Comparison of ENCODE assay signal across 27 mouse cellular contexts in the genomic region with DNA sequence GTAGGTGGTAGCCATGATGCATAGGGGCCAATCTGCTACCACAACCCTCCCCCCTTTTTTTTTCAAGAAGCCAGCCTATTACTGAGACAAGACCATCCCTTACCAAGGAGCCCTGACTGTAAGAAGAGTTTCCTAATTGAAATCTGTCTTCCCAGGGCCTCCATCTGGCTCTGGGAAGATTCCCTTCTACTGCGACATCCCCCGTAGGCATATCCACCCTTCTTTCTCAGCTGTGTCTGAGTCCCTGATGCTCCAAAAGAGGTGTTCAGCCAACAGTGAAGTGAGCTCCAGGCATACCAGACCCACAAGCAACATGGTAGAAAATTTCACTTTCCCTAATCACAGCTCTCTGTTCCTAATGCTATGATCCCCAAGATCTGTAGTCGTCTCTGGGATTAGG. TPM values are rescaled to one million over a fixed set of nuclear protein-coding genes. Genes with fewer than 3 reads are reported as not detected.
A peak's percentile ranks its signal among the peaks of the same experiment; 100 is the strongest.
DNase-seq lines count a peak whose midpoint lies in the region; ATAC-seq and TF ChIP-seq lines count a peak whose summit lies in the region.
"Had no signal": no experiment of that assay in that cellular context is flagged by ENCODE, and none has a peak within 500 bp of the region (broad histone marks: within the 10 kb centered on the region; RNA-seq: fewer than 3 reads in every experiment).

No protein-coding gene starts in this region.

- no peaks in the 10 kb centered on the region for H3K36me3 ChIP-seq in forebrain, postnatal 0 days (ENCODE audit: insufficient read depth)
- no peaks in the 10 kb centered on the region for H3K36me3 ChIP-seq in forebrain, embryonic 13.5 days (ENCODE audit: poor library complexity, severe bottlenecking)
- H3K36me3 ChIP-seq: embryonic facial prominence, embryonic 12.5 days; embryonic facial prominence, embryonic 15.5 days; forebrain, embryonic 15.5 days; heart, embryonic 12.5 days; heart, embryonic 15.5 days; hindbrain, embryonic 10.5 days; hindbrain, embryonic 13.5 days had no signal

- no peak overlapping the region for H3K4me2 ChIP-seq in forebrain, postnatal 0 days (ENCODE audit: low read depth)
- H3K4me2 ChIP-seq in forebrain, embryonic 13.5 days = no peak overlapping the region
- H3K4me2 ChIP-seq: embryonic facial prominence, embryonic 12.5 days; embryonic facial prominence, embryonic 15.5 days; forebrain, embryonic 15.5 days; heart, embryonic 12.5 days; heart, embryonic 15.5 days; hindbrain, embryonic 13.5 days had no signal

- H3K27me3 ChIP-seq in forebrain, postnatal 0 days (ENCODE audit: insufficient read depth, low read length) = peaks cover 6% of the 10 kb centered on the region; the same call in 1 of the 2 replicates
- peaks cover 45% of the 10 kb centered on the region for H3K27me3 ChIP-seq in forebrain, embryonic 13.5 days
- H3K27me3 ChIP-seq: embryonic facial prominence, embryonic 12.5 days had no signal

- no peak for TF ChIP-seq CTCF in forebrain, postnatal 0 days (IDR thresholded peaks at IDR 0.05; ENCODE audit: low read depth)

- H3K4me3 ChIP-seq in forebrain, postnatal 0 days (ENCODE audit: low read depth, low read length) = no peak overlapping the region
- no peak overlapping the region for H3K4me3 ChIP-seq in forebrain, embryonic 13.5 days
- H3K4me3 ChIP-seq: embryonic facial prominence, embryonic 12.5 days; embryonic facial prominence, embryonic 15.5 days; forebrain, embryonic 15.5 days; heart, embryonic 12.5 days; heart, embryonic 15.5 days; hindbrain, embryonic 10.5 days; hindbrain, embryonic 13.5 days had no signal

- H3K4me1 ChIP-seq in forebrain, postnatal 0 days (ENCODE audit: insufficient read depth) = peaks cover 6% of the 10 kb centered on the region; the same call in 1 of the 2 replicates
- H3K4me1 ChIP-seq in forebrain, embryonic 13.5 days = peaks cover 24% of the 10 kb centered on the region
- H3K4me1 ChIP-seq: embryonic facial prominence, embryonic 12.5 days; embryonic facial prominence, embryonic 15.5 days; heart, embryonic 12.5 days; heart, embryonic 15.5 days had no signal

- no peaks in the 10 kb centered on the region for H3K9me3 ChIP-seq in forebrain, postnatal 0 days (ENCODE audit: low read length)
- H3K9me3 ChIP-seq in forebrain, embryonic 13.5 days (replicated peaks) = no peaks in the 10 kb centered on the region
- H3K9me3 ChIP-seq: embryonic facial prominence, embryonic 12.5 days; embryonic facial prominence, embryonic 15.5 days; forebrain, embryonic 15.5 days; heart, embryonic 12.5 days; heart, embryonic 15.5 days; hindbrain, embryonic 10.5 days; hindbrain, embryonic 13.5 days had no signal

- H3K9ac ChIP-seq in forebrain, postnatal 0 days = no peak overlapping the region
- no peak overlapping the region for H3K9ac ChIP-seq in forebrain, embryonic 13.5 days
- H3K9ac ChIP-seq: embryonic facial prominence, embryonic 12.5 days; embryonic facial prominence, embryonic 15.5 days; forebrain, embryonic 15.5 days; heart, embryonic 12.5 days; heart, embryonic 15.5 days; hindbrain, embryonic 13.5 days had no signal

- DNase-seq in forebrain, postnatal 0 days = peak; percentile 48
- DNase-seq in layer of hippocampus, adult 18-20 months (ENCODE audit: low spot score in 2 of 2) = peak; percentile 37 to 59
- DNase-seq in layer of hippocampus, postnatal 25 days (ENCODE audit: extremely low spot score in 1 of 2, low spot score in 1 of 2) = no peak
- peak; percentile 48 to 55 for DNase-seq in right cerebral cortex, postnatal 10 days (ENCODE audit: low spot score in 2 of 2)
- DNase-seq in right cerebral cortex, postnatal 25 days = no peak
- no peak for DNase-seq in ovary, adult 18-20 months (ENCODE audit: low spot score)
- DNase-seq: adrenal gland, adult 8-10 months; adrenal gland, postnatal 25 days; cerebellum, adult 18-20 months; cerebellum, adult 9-10 months; gastrocnemius, postnatal 25 days; heart, adult 18-20 months; heart, postnatal 10 days; heart, postnatal 36 days had no signal

- WGBS in forebrain, postnatal 0 days = 74% methylated on average over 3 of the region's 3 CpGs
- 80% methylated on average over 3 of the region's 3 CpGs for WGBS in forebrain, embryonic 13.5 days

- peak; percentile 29; the same call in 1 of the 2 replicates for ATAC-seq in forebrain, postnatal 0 days
- ATAC-seq in forebrain, embryonic 13.5 days = no peak
- ATAC-seq: activated CD4-positive, CD25-positive, alpha-beta regulatory T cell, adult 4 months; forebrain, embryonic 15.5 days; hindbrain, embryonic 16.5 days had no signal

- H3K27ac ChIP-seq in forebrain, postnatal 0 days (ENCODE audit: low read depth, low read length) = no peak overlapping the region
- no peak overlapping the region for H3K27ac ChIP-seq in forebrain, embryonic 13.5 days
- H3K27ac ChIP-seq: embryonic facial prominence, embryonic 12.5 days; embryonic facial prominence, embryonic 15.5 days; forebrain, embryonic 15.5 days; heart, embryonic 15.5 days; hindbrain, embryonic 10.5 days; hindbrain, embryonic 13.5 days had no signal

RNA-seq across cellular contexts. Expression of a gene that starts 20.9 kb away (rescaled TPM):
- 47.7 and 53.1 TPM in 2 replicates for total RNA-seq in forebrain, postnatal 0 days (2014; rRNA removed)
- 42.2 and 43.5 TPM in 2 replicates for polyA plus RNA-seq in forebrain, postnatal 0 days (2015; fragmentation: Nextera tagmentation; extraction: Ambion mirVana)
- 10.6 and 12.0 TPM in 2 replicates for polyA plus RNA-seq in forebrain, embryonic 13.5 days (2015; fragmentation: Nextera tagmentation; extraction: Ambion mirVana)
- total RNA-seq in layer of hippocampus, adult 18-20 months (2021) = 10 to 100 TPM; 59.6 to 68.5 TPM
- total RNA-seq in layer of hippocampus, postnatal 25 days (2021) = 10 to 100 TPM; 48.2 to 51.3 TPM
- total RNA-seq: ES-E14 had no signal

RNA-seq across cellular contexts. Expression of a gene that starts 26.7 kb away (rescaled TPM):
- 61.9 and 64.6 TPM in 2 replicates for total RNA-seq in forebrain, postnatal 0 days (2014; rRNA removed)
- polyA plus RNA-seq in forebrain, postnatal 0 days (2015; fragmentation: Nextera tagmentation; extraction: Ambion mirVana) = 46.1 and 49.3 TPM in 2 replicates
- 8.0 and 8.3 TPM in 2 replicates for polyA plus RNA-seq in forebrain, embryonic 13.5 days (2015; fragmentation: Nextera tagmentation; extraction: Ambion mirVana)
- total RNA-seq in layer of hippocampus, adult 18-20 months (2021) = 10 to 100 TPM; 41.0 to 50.7 TPM
- total RNA-seq in layer of hippocampus, postnatal 25 days (2021) = 10 to 100 TPM; 37.3 to 45.0 TPM
- total RNA-seq: common myeloid progenitor, adult 5-6 weeks; ES-E14 had no signal

RNA-seq across cellular contexts. Expression of a gene that starts 33.5 kb away (rescaled TPM):
- total RNA-seq in forebrain, postnatal 0 days (2014; rRNA removed) = 53.9 and 57.1 TPM in 2 replicates
- polyA plus RNA-seq in forebrain, postnatal 0 days (2015; fragmentation: Nextera tagmentation; extraction: Ambion mirVana) = 67.4 and 78.2 TPM in 2 replicates
- 19.1 and 20.4 TPM in 2 replicates for polyA plus RNA-seq in forebrain, embryonic 13.5 days (2015; fragmentation: Nextera tagmentation; extraction: Ambion mirVana)
- 10 to 100 TPM; 56.5 to 79.9 TPM for total RNA-seq in layer of hippocampus, adult 18-20 months (2021)
- total RNA-seq in layer of hippocampus, postnatal 25 days (2021) = 10 to 100 TPM; 50.7 to 56.9 TPM
- total RNA-seq: ES-E14 had no signal

RNA-seq across cellular contexts. Expression of a gene that starts 37.1 kb away (rescaled TPM):
- 20.5 and 23.9 TPM in 2 replicates for total RNA-seq in forebrain, postnatal 0 days (2014; rRNA removed)
- polyA plus RNA-seq in forebrain, postnatal 0 days (2015; fragmentation: Nextera tagmentation; extraction: Ambion mirVana) = 6.6 and 9.5 TPM in 2 replicates
- polyA plus RNA-seq in forebrain, embryonic 13.5 days (2015; fragmentation: Nextera tagmentation; extraction: Ambion mirVana) = 1.1 and 1.3 TPM in 2 replicates
- 1 to 10 TPM; 1.2 to 1.9 TPM for total RNA-seq in layer of hippocampus, adult 18-20 months (2021)
- total RNA-seq in layer of hippocampus, postnatal 25 days (2021) = 1 to 10 TPM; 1.9 to 2.3 TPM
- total RNA-seq: common myeloid progenitor, adult 5-6 weeks; gastrocnemius, adult 8-10 months; gastrocnemius, postnatal 25 days; heart, postnatal 10 days; heart, postnatal 36 days had no signal
- polyA plus RNA-seq: activated CD4-positive, CD25-positive, alpha-beta regulatory T cell, adult 4 months had no signal

Comparison
In these comparisons a context has a peak if more than half of its experiments do, and no peak if none do; other contexts are left out.
1. DNase-seq: peak in forebrain, postnatal 0 days (single experiment), layer of hippocampus, adult 18-20 months (2 of 2) and right cerebral cortex, postnatal 10 days (2 of 2); none in layer of hippocampus, postnatal 25 days (0 of 2), right cerebral cortex, postnatal 25 days (single experiment) and ovary, adult 18-20 months (single experiment).